Mouse (Mus musculus) retina, postnatal 1 day (tissue): ENCODE data around the gene Gtf3a.
"Not testable (repeated sequence)": the region's sequence is repeated elsewhere in the genome, so short reads cannot be mapped to it uniquely, and the experiment has no call there.

Experiments used
- DNase-seq: peaks from one replicate; pipeline ENCODE4 v3.0.0-alpha.2; 2012

Gene Gtf3a

DNA sequence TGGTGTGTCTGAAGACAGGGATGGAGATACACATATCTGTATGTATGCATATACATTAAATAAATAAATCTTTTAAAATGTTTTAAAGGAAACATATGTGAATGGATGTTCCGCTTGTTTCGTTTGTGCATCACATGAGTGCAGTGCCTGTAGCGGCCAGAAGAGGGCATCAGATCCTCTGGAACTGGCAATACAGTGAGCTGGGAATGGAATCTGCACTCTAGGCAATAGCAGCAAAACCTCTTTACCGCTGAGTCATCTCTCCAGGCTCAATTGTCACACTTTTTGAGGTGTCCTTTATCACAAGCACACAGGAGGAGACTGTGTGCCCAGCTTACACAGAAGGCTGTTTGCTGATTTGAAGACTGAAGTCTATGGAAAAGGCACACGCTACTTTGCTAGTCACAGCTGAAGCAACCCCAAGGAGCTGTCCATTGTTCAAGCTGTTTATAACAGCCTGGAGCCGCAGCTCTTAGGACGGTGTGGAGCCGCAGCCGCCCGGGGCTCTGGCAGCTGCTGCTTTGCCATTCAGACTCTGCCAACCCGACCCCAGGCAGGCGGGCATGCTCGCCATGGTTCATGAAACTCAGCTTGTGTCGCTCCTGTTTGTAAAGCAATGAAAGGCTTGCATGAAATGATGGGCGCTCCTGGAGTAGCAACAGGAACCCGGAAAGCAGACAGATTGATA, 9.2 kb upstream of the Gtf3a start:
- DNase-seq = peak; percentile 35

DNA sequence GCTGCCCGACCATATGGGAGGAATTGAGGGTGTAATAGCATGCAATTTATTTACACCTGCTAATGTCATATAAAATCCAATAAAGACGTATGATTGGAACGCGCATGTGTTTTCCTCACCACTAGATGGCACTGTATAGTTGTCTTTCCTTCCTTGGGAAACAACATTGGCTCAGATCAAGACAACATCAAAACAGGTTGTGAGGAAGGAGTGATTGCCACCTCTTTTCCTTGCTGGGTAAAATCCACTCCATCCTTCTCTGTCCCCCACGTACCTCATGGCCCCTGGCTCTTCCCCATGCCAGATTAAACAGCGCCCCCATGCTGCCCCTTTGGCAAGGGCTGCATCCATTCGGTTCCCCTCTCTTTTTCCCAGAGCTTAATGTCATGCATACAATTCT, 8.2 kb upstream of the Gtf3a start:
- DNase-seq = peak; percentile 73

DNA sequence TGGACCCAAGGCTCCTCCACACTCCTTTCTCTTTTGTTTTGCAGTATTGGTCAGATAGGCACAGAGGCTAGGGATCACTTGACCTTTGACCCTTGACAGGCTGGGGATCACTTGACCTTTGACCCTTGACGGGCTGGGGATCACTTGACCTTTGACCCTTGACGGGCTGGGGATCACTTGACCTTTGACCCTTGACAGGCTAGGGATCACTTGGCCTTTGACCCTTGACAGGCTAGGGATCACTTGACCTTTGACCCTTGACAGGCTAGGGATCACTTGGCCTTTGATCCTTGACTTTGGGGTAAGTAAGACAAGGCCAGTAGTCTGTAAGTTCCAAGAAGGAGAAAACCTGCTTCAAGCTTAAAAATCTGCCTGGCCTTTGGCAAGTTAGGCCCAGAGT, 6.5 kb upstream of the Gtf3a start:
- not testable (repeated sequence) for DNase-seq

DNA sequence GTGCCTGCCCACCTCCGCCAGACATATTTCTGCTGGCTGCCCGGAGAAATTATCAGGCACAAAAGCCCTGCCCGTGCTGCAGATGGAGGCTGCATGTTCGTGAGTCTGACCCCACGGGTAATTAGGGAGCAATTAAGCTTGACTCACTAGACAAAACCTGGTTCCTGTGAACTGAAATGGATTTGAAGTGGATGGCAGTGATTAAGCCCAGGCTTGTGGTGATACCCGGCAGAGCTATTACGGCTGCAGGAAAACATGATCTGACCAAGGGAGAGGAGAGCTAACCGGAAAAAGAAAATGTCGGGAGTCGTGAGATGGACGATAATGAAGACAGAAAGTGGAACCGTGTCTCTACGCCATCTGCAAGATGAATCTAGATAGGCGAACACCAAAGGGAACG, 5.5 kb upstream of the Gtf3a start:
- peak; percentile 55 for DNase-seq

DNA sequence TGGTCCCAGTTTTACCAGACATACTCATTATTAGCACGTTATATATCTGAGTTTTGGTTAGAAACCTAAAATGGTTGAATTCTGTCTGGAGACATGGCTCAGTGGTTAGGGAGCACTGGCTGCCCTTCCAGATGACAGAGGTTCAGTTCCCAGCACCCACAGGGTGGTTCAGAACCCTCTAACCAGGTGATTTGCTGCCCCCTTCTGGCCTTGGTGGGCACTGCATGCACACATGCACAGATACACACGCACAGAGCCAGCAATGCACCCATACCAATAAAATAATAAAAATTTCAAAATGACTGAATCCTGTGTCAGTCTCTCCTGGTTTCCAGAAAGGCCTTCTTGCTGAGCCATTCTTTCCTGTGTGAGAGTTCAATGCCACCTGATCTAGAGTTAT, 3.9 kb upstream of the Gtf3a start:
- no peak for DNase-seq

DNA sequence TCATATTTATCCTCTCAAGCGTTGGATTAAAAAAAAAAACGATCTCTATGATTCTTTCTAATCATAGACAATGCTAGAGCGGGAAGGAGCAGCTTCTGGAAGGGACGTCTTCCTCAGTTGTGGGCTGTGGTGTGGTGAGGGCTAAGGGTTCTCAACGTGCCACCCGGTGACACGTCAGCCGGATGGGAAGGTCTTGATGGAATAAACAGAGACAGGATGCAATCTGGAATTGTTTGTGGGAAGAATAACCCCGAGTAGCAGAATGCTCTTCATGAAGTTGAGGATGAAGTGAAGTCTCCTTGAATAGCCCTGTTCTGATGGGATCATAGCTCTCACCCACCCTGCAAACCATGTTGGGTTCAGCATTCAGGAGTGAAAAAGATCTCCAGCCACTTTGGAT, 1.8 kb upstream of the Gtf3a start:
- DNase-seq = no peak

DNA sequence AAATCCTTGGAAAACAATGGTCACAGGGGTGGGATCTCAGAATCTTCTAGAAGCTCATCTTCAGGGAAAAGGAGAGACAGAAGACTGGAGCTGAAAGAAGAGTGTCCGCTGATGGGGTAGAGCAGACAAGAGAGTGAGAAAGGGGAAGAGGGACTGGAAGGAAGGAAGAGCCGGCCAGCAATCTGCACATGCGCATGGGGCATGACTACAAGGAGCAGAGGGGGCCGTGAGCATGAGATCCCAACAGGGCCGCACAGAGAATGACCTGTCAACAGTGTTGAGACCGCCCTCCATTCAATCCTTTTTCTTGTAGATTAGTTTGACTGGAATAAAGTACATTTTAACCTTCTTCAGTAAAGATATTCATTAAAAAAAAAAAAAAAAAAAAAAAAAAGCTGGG, 960 bp upstream of the Gtf3a start:
- DNase-seq = no peak

DNA sequence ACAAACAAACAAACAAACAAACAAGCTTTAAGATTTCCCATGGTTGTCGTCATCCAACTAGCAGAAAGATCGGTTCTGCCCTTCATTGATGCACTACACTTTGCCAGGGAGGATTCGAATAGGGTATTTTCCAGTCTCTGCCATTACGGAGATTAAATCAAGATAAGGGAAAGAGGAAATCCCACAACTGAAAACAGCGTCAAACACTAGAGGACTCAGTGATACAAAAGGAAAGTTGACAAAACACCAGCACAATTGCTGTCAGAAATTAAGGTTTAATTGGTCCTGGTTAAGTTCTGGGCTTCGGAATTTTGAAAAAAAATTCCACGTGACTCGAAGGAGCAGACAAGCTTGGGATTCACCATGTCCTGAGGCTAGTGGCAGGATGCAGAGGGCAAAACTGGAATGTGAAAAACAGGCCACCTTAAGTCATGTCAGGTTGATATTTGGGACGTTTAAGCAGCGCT, 383 bp upstream of the Gtf3a start:
- DNase-seq = no peak

DNA sequence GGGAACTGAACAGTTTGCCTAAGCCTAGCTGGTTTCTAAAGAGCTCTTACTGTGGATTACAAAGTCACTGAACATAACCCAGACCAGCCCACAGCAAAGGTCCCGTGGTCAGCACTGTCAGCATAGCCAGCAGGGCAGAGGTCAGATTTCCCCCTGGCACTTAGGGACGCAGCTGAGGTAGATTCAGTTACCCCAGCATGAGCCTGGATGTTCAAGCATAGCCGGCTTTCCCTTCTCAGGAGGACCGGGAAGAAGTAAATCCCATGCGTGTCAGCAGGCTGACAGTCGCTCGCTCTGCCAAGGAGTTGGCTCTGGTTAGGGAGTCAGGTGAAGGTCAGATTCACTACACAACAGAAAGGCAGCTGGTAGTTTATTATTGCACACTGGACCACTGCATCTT, 6.1 kb downstream of the Gtf3a start:
- DNase-seq = no peak

DNA sequence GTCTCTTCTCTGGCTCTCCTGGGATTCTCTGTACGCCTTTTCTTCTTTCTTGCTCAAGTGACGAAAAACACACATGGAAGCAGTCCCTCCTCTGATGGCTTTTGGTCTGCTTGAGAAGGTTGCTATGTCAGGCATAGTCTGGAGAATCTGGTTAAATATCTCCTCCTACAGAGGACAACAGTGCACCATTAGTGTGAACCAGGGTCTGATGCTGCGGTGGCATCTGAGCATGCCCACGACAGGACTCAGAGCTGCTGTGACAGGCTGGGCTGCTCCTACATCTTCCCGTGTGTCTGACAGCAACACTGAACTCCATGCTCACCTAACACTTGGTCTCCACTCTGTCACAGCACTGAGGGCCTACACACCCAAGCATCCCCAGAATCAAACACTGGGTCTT, 7.2 kb downstream of the Gtf3a start:
- DNase-seq = no peak

DNA sequence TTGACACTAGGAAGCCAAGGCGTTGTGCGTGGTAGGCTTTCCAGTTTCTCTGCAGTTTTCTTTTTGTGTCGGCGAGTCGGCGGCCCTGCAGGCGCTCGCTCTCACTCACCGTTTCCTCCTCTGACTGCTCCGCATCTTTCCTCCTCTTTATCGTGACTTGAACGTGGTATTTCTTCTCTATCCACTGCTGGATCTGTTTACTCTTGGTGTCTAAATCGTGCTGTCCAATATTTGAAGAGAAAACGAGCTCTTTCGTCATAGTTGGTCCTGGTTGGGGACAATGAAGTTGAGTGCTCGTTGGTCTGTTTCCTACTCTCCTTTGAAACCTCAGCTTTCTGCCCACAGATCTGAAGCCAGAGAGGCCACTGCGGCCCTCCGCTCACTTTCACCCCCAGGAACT, 8.2 kb downstream of the Gtf3a start:
- DNase-seq = no peak

DNA sequence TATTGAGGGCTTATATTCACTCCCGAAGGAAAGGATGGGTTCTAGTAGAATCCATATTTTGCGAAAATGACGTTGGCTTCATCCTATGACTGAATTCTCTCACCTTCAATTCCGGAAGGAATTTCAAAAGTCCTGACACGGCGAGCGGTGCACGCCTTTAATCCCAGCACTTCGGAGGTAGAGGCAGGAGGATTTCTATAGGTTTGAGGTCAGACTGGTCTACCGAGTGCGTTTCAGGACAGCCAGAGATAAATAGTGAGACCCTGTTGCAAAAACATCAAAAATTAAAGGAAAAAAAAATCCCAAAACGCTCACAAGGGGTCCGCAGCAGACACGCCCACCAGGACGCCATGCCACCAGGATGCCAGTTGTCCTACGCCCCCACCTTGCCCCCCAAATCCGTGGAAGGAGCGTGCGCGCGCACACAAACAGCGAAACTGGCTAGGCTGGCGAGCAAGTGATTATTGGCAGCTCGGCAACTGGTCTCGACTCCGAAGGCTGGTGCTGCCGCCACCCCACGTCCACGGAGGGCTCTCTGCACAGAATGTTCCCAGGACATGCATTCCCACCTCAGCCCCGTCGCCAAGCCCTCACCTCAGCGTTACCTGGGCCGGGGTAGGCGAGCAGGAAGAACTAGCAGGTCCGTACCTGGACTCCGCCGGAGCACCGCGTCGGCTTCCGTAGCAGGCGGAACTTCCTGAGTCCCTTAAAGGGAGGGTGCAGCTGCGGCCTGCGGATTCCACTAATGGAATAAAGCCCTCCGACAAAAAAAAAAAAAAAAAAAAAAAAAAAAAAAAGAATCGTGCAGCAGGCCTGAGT, 14.9 kb downstream of the Gtf3a start, which contains the start of gene Mtif3:
TSS of gene Mtif3 (minus strand) at position 683 of the 819 bp plus-strand sequence.
- DNase-seq = peak; percentile 95

DNA sequence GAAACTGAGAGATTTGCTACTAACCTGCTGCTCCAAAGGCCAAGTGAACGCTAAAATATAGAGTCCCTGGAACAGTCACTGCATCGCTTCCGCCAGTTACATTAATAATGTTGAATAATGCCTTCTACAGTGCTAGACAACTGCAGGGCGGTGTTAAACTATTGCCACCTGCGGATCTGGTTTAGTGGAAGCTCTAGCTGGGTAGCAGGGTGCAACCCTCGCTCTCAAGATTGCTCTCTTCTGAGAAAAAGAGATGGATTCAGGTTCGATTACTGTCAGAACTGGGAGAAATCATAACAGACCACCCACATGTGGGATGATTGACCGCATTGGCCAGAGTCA, 15.5 kb downstream of the Gtf3a start:
- no peak for DNase-seq

DNA sequence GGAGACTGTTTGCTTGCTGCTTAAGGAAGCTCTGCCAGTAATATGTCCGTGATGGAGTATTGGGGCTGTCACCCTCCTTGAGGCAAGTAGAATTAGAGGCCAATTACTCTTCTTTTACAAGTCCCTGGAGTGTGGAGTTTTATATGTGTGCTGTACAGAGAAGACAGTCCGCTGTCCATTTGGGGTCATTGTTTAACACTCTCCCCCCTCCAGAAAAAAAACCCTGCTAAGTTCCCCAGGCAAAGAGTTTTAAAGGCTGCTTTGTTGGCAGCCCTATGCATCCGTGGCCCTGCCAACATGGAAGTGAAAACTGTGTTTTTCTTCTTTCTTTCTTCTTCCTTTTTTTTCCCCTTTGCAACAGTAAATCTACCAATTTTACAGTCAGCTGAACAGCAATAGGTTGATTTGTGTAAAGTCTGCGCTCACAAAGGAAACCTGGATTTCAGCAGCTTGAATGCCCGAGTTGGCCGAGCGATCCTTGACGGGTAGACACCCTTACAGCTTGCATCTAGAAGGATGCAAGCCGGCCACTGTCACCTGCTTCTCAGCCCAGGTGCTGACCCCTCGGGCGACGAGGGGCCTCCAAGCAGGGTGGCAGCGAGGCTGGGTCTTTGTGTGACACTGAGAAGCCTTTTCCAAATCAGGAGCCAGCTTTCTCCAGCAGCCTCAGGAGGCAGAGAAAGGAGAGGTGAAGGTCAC, 20.4 kb downstream of the Gtf3a start:
- no peak for DNase-seq

DNA sequence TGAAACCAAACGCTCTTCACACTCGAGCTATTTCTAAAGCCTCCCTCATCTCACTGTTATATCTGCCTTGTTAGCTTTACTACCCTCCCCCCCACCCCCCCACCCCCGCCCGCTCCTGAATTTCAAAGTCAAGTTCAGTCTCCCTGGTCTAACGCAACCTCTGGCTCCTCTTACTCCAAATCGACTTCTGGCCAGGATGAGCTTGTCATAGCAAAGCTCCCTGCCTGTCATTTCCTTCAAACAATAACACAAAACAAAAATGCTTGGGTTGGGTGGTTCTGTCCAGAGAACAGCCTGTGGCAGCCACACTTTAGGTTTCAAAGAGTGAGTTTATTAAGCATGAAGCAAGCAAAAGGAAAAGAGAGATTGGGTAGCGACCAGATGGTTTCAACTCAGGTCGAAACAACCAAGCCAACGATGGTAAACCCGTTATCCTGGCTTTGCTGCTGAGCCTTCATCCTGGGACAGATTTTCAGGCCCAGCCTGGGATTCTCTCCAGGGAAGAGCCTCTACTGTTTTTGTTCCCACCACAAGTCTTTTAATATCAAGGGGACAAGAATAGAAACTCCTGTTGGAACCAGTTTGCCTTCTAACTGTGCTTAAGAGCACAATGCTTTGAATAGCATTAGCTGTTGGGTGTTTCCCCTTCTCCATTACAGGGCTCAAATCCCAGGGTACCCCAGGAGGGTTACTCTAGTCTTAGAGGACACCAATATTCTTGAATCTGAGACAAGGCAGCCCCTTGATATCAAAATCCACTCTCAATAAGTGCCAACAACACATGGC, 23.5 kb downstream of the Gtf3a start:
- no peak for DNase-seq

DNA sequence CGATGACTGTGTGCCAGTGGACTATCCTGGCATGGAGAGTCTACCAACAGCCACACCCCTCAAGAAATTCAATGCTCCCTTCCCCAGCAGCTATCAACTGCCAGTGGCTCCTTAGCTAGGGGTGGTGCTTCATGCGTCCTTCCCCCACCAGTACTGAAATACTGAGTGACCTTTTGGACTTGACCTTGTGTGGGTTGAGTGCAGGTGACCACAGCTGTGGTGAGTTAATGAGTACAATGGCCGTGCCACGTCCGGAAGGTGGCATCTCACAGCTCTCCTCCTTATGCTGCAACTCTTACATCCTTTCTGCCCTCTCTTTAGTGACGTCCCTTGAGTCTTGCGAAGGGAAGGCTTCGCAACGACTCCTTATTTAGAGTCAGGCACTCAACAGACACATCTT, 24.9 kb downstream of the Gtf3a start:
- DNase-seq = no peak

DNA sequence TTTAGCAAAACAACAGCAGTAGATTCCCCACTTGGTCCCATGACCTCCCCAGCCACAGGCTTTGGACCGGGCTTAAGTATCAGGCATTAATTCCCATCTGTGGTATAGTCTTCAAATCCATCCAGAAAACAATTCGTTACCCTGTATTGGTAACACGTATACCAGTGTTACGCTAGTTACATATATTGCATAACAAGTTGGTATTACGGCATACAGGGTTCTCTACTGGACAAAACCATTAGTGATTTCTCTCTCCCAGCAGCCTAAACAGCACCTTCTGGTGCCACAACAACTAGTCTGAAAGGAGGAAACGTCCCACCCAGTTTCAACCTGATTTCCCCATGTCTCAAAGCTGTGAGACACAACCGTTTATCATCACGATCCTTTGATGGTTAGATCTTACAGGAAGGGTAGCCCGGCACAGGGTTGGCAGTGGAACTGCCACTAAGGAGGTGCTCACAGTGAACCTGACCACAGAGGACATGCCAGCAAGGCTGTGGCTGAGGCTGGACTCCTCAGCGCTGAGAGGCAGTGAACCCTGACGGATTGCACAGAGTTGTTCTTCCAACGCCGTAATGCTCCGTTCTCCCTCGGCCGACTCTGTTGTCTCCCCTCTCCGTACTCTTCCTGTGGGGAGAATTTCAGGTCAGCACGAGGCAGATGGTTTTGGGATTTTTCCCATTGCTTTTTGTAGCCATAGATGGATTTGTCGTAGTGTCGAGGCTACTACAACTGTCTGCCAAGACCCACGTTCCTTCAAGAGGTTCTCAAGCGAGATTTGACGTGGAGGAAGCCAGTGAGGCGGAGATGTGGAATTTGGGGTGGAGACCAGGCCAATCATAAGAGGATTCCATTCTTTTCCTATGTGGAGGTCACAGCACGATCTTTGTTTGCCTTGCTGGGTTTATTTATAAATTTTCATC, 25.7 kb downstream of the Gtf3a start:
- no peak for DNase-seq

DNA sequence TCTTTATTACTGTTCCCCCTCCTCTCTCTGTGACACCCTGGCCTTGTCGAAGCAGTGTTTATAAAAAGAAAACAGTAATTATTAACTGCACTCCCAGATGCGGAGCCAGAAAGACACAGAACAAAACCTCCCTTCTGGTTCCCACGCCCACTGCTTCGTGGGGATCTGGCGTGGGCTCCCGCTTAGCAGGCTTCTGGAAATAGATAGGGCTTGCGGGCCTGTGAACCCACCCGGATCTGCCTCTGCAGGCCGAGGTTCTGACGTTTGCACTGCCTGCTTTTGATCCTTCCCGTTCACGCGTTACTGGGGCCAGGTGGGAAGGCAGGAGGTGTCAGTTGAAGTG, 26.3 kb downstream of the Gtf3a start:
- DNase-seq = no peak

DNA sequence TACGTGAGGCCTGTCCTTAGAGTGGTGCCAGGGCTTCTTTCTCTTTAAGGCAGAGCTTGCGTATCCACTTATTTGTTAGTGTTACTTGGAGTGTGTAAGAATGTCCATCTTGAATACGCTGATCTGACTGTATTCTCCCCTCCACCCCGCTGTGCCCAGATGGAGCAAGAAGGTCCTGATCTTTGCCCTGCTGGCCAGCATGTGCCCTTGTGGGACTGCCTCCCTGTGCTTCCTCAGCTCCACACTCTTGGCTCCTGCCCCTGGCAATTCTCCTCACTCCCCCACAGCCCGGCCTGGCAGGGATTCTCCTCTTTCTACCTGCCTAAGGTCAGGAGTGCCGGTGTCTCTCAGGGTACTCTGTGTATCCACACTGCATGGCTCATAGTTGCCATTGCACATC, 32.9 kb downstream of the Gtf3a start:
- no peak for DNase-seq

DNA sequence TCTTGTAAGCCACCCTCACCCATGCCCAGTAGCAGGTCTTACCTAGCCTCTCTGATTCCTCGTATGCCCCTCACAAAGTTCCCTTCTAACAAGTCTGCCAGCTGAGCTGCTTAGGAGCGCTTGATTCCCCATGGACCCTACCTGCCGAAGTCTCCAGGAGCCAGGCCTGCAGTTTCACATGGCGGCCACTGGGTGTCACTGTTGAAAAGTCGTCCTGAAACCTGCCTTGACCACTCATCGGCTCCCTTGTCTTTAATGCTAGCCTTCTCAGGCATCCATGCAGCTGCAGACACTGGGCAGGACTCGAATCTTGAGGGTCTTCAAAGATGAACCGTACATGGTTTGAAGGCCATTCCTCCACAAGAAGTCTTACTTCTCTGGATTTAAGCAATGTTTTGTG, 34.8 kb downstream of the Gtf3a start:
- peak; percentile 77 for DNase-seq

DNA sequence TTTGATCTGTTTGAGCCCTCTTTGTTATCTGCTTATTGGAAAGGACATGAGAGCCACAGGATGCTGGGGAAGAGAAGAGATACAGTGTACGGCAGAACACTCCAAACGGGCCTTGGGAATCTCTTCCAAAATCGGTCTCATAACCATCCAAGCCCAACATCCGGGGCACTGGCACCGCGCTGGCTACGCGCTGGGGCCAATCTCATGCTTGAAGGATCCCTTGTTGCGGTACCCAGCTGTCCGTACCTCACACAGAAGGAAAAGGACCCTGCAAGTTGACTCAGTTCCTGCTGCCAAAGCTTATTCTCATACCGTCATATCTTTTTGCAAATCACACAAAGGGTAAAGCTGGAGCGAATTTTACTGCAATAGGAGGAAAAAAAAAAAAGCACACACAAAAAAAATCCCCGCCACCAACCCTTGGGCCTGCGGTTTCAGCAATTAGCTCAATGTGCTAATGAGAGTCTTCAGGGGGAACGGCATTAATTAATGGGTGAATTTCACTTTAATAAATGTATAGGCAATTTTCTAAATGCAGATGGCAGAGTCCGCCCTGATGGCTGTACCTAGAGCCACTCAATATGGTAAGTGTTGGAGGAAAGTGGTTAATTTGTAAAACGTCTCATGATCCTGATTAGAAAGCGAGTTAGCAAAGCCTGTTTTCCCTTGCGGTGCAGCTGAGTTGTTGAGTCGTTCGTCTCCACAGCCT, 37.4 kb downstream of the Gtf3a start:
- DNase-seq = peak; percentile 54
